Mouse (Mus musculus): ENCODE data around the gene Fut9.

DNA sequence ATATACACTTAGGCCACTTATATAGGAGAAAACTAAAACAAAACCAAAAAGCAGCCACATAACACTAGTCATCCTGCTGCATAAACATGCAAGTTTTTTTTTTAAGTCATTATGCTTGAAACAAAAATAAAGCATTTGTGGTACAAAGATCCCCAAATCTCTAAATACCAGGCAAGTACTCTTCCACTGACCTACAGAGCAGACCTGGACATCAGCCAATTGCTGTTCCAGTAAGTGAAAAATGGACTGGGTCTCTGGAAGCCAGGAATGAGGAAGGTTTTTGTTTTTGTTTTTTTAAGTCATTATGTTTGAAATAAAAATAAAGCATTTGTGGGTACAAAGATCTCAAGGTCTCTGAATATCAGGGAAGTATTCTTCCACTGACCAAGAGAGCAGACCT is 37.0 kb downstream of the Fut9 start:
- TF ChIP-seq POLR2A (IDR thresholded peaks at IDR 0.05; ENCODE audit: insufficient read depth, low read depth, low read length) = no peak
- TF ChIP-seq CTCF (IDR thresholded peaks at IDR 0.05; ENCODE audit: insufficient read depth, low read depth, low read length) = no peak
